13 mouse cellular contexts compared by ENCODE assay signal in genomic region chr13:56352839-56353605, GRCm38 (mm10). TPM values are rescaled to one million over a fixed set of nuclear protein-coding genes. Genes with fewer than 3 reads are reported as not detected.
DNase-seq lines count a peak whose midpoint lies in the region; ATAC-seq and TF ChIP-seq lines count a peak whose summit lies in the region.
"Had no signal": no experiment of that assay in that cellular context is flagged by ENCODE, and none has a peak within 500 bp of the region (broad histone marks: within the 10 kb centered on the region; RNA-seq: fewer than 3 reads in every experiment).

No protein-coding gene starts in this region.

- H3K27me3 ChIP-seq in kidney, adult 2 months (replicated peaks; ENCODE audit: control insufficient read depth, insufficient read depth, low read length), result no peaks in the 10 kb centered on the region
- H3K27me3 ChIP-seq in kidney, embryonic 16.5 days (ENCODE audit: insufficient read depth, low read length), result no peaks in the 10 kb centered on the region
- H3K27me3 ChIP-seq in limb, embryonic 12.5 days, result no peaks in the 10 kb centered on the region
- H3K27me3 ChIP-seq: liver, embryonic 13.5 days; midbrain, embryonic 15.5 days had no signal

- H3K4me2 ChIP-seq in kidney, embryonic 16.5 days (replicated peaks; ENCODE audit: low read depth, low read length), result no peak overlapping the region
- no peak overlapping the region for H3K4me2 ChIP-seq in limb, embryonic 12.5 days
- H3K4me2 ChIP-seq: liver, embryonic 13.5 days; midbrain, embryonic 15.5 days had no signal

- no peak for ATAC-seq in kidney, embryonic 16.5 days (ENCODE audit: low FRiP score, low TSS enrichment)
- ATAC-seq in limb, embryonic 12.5 days (ENCODE audit: insufficient number of reproducible peaks, insufficient read depth, low FRiP score, low TSS enrichment, low read depth), result no peak
- ATAC-seq in megakaryocyte progenitor cell, adult 5-6 weeks (replicated peaks; ENCODE audit: poor library complexity), result peak; percentile 94
- ATAC-seq: midbrain, embryonic 15.5 days had no signal

- WGBS in kidney, adult 2 months, result 79% methylated on average over 12 of the region's 12 CpGs
- 82% methylated on average over 12 of the region's 12 CpGs for WGBS in kidney, embryonic 16.5 days
- 92% methylated on average over 12 of the region's 12 CpGs for WGBS in limb, embryonic 12.5 days

- H3K4me1 ChIP-seq in kidney, adult 2 months (ENCODE audit: control insufficient read depth, insufficient read depth, low read length), result no peaks in the 10 kb centered on the region
- H3K4me1 ChIP-seq in kidney, embryonic 16.5 days (ENCODE audit: insufficient read depth, low read length), result peaks cover 11% of the 10 kb centered on the region; the same call in 1 of the 2 replicates
- H3K4me1 ChIP-seq in limb, embryonic 12.5 days (replicated peaks), result peaks cover 40% of the 10 kb centered on the region
- H3K4me1 ChIP-seq: midbrain, embryonic 15.5 days had no signal

- no peaks in the 10 kb centered on the region for H3K9me3 ChIP-seq in kidney, embryonic 16.5 days (ENCODE audit: low read length)
- H3K9me3 ChIP-seq in limb, embryonic 12.5 days, result no peaks in the 10 kb centered on the region
- H3K9me3 ChIP-seq: liver, embryonic 13.5 days; midbrain, embryonic 15.5 days had no signal

- DNase-seq in adrenal gland, adult (ENCODE audit: inconsistent age in 2 of 2, low spot score in 1 of 2), result peak; percentile 49 to 78
- no peak for DNase-seq in adrenal gland, adult 18-20 months (ENCODE audit: low spot score in 2 of 2)
- DNase-seq in kidney, adult 2 months, result peak; percentile 76
- no peak for DNase-seq in c-Kit-positive CD71-positive TER-119-positive erythroid progenitor cells, embryonic 14.5 days (ENCODE audit: low spot score)
- no peak for DNase-seq in MN1 (ENCODE audit: low spot score)
- DNase-seq: cerebellum, adult 9-10 months; liver, embryonic 13.5 days; right cerebral cortex, postnatal 4 days had no signal

- 0 out of 2 replicates have a peak overlapping the region, but pooled peaks have one; percentile 28 for H3K27ac ChIP-seq in kidney, adult 2 months (ENCODE audit: insufficient read depth, low read depth, low read length)
- H3K27ac ChIP-seq in kidney, embryonic 16.5 days (ENCODE audit: low read length), result no peak overlapping the region
- H3K27ac ChIP-seq in limb, embryonic 12.5 days, result peak overlapping the region; percentile 95; the same call in 1 of the 2 replicates
- H3K27ac ChIP-seq: liver, embryonic 13.5 days; midbrain, embryonic 15.5 days had no signal

- TF ChIP-seq POLR2A in kidney, adult 2 months (IDR thresholded peaks at IDR 0.05; ENCODE audit: low read depth, low read length), result no peak

- H3K36me3 ChIP-seq in kidney, adult 2 months (ENCODE audit: control insufficient read depth, insufficient read depth, low read length), result no peaks in the 10 kb centered on the region
- H3K36me3 ChIP-seq in kidney, embryonic 16.5 days (ENCODE audit: insufficient read depth, low read length), result no peaks in the 10 kb centered on the region
- H3K36me3 ChIP-seq in limb, embryonic 12.5 days, result no peaks in the 10 kb centered on the region
- H3K36me3 ChIP-seq: G1E; liver, embryonic 13.5 days; midbrain, embryonic 15.5 days had no signal

- no peak overlapping the region for H3K4me3 ChIP-seq in kidney, adult 2 months (ENCODE audit: insufficient read depth, low read depth, low read length)
- H3K4me3 ChIP-seq in kidney, embryonic 16.5 days (ENCODE audit: low read length), result no peak overlapping the region
- no peak overlapping the region for H3K4me3 ChIP-seq in limb, embryonic 12.5 days (replicated peaks)
- H3K4me3 ChIP-seq: liver, embryonic 13.5 days; midbrain, embryonic 15.5 days had no signal

- TF ChIP-seq CTCF in kidney, adult 2 months (conservative IDR thresholded peaks at IDR 0.05; ENCODE audit: insufficient read depth, insufficient read length, low read depth, low read length), result no peak

- no peak overlapping the region for H3K9ac ChIP-seq in kidney, embryonic 16.5 days (replicated peaks; ENCODE audit: low read length)
- H3K9ac ChIP-seq in limb, embryonic 12.5 days (replicated peaks), result no peak overlapping the region
- H3K9ac ChIP-seq: liver, embryonic 13.5 days; midbrain, embryonic 15.5 days had no signal

RNA-seq across cellular contexts. Expression of gene Cxcl14, which starts 56.7 kb away (rescaled TPM):
- 10 to 100 TPM; 60.1 to 60.7 TPM for total RNA-seq in adrenal gland, adult 18-20 months (2021)
- polyA plus RNA-seq in kidney, adult 2 months (2012; rRNA removed), result 50.5 and 57.2 TPM in 2 replicates
- 23.4 and 25.1 TPM in 2 replicates for polyA plus RNA-seq in kidney, embryonic 16.5 days (2015; fragmentation: Nextera tagmentation; extraction: Ambion mirVana)
- polyA plus RNA-seq in limb, embryonic 12.5 days (2016; fragmentation: Nextera tagmentation; extraction: Ambion mirVana), result 342 and 397 TPM in 2 replicates
- total RNA-seq in megakaryocyte progenitor cell, adult 5-6 weeks (2015), result not detected in 2 replicates
- total RNA-seq in megakaryocyte progenitor cell, adult 5-6 weeks (2017), result not detected in 2 replicates
- total RNA-seq: G1E had no signal
- polyA plus RNA-seq: G1E had no signal

Comparison
In these comparisons a context has a peak if more than half of its experiments do, and no peak if none do; other contexts are left out.
1. DNase-seq: peak in adrenal gland, adult (2 of 2) and kidney, adult 2 months (single experiment); none in adrenal gland, adult 18-20 months (0 of 2), c-Kit-positive CD71-positive TER-119-positive erythroid progenitor cells, embryonic 14.5 days (single experiment) and MN1 (single experiment).